Mouse (Mus musculus) urinary bladder, postnatal 14 days (tissue): ENCODE data around the gene A230050P20Rik.
A peak's percentile ranks its signal among the peaks of the same experiment; 100 is the strongest.

ENCODE experiments used
- DNase-seq: peaks from one replicate; pipeline ENCODE4 v3.0.0; 2021; ENCODE audit warnings: low spot score

The A230050P20Rik gene

DNA sequence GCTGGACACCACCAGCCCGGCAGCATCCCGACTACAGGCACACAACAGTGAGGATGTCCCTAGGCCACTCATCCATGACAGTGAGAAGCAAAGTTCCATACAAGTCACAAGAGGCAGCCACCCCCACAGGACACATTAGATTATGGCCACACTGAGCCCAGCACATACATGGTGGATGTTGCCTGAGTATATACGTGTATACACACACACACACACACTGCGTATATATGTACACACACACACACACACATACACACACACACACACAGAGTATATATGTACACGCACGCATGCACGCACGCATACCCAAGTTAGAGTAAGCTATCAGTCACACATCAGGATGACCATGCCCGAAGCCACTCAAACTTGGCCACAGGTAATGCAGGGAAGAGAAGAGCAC, 26.9 kb downstream of the A230050P20Rik start:
- no peak for DNase-seq

DNA sequence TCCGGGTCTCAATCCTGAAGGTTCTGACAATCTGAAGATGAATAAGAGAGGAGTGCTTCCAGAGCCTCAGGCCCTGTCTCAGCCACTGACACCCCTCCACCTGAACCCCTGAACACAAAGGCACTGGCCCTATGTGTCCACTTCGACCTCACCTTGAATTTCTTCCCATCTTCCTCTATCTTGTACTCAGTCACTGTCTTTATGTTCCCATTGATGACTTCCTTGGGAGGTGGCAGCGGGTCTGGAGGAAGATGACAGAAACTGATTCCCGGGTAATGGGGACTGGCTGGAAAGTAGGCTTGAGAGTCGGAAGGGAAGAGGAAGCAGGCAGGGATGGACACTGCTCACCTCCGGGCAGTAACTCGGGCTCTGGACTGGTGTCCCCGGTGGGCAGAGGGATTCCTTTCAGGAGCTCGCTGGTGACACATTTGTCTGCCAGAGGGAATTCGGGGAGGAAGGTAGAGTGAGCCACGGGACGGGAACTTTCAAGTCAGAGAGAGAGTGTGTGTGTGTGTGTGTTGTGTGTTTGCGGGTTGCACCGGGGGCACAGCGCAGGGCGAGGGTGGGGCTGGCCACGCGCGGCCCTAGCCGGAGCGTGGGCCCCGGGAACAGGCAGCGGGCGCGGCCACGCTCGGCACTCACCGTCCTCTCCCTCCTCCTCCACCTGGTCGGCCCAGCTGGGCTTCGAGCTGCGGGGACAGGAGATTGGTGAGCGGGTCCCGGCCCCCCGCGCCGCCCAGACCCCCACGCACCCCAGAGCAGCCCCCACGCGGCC, 29.5 kb downstream of the A230050P20Rik start:
- no peak for DNase-seq

DNA sequence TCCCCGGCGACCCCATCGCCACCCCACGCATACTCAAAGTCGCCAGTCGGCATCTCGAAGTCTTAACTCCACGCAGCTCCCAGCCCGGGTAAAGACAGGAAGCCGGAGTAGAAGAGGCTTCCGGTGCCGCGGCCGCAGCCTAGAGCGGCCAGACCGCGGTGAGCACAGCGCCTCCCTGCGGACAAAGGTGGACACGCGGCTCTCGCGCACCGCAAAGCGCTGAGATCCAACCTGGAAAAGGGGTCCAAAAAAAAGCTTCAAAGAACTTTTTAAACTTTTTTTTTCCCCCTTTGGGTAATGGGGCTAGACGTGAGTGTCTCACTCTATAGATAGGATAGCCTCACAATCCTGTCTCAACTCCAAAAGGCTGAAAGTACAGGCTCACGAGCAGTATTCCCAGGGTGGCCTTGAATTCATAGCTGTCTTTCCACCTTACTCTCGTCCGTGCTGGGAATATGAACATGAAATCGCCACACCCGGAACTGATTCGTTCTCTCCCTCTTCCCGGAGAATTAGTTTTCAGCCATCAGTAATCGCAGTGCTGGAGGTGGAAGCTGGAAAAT, 30.1 kb downstream of the A230050P20Rik start, which contains the start of gene Eif3g:
Eif3g (minus strand) TSS at position 113 of the 563 bp plus-strand sequence.
- peak; percentile 88 for DNase-seq

DNA sequence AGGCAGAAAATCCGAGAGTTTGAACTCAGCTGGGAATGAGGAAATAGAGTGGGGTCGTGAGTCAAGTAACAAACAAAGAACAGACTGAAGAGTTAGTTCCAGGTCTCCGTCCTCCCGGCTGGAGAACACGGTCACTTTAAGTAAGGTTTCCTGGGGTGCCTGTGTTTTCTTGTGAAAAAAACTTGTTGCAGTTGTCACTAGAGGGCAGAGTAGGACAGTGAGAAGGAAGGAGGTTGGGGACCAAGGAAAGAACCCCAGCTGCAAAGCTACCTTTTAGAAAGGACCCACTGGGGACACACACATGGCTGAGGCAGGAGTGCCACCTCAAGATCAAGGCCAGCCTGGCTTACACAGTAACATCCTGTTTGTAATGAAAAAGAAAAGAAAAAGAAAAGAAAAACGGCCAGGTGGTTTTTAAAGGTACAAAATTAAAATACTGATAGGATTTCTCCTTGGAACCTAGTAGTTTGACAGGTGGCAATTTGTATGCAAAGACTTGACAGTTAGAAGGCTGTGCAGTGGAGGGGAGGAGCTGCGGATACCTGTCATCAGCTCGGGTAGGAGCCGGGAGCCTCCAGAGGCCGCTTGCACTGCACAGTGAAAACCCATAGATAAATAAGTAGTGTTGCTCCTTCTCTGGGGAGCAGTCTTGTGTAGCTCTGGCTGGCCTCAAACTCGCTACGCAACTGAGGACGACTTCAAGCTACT, 33.2 kb downstream of the A230050P20Rik start:
- DNase-seq: no peak

DNA sequence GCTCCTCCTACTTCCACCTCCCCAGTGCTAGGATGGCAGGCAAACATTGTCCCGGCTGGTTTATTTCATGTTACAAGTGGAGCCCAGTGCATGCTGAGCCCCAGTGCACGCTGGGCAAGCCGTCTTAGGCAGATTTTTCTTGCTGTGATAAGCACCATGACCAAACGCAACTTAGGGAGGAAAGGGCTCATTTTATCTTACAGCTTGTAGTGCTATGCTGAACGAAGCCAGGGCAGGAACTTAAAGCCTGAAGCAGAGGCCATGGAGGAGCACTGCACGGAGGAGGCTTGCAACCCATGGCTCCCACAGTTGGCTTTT, 33.7 kb downstream of the A230050P20Rik start:
- no peak for DNase-seq

DNA sequence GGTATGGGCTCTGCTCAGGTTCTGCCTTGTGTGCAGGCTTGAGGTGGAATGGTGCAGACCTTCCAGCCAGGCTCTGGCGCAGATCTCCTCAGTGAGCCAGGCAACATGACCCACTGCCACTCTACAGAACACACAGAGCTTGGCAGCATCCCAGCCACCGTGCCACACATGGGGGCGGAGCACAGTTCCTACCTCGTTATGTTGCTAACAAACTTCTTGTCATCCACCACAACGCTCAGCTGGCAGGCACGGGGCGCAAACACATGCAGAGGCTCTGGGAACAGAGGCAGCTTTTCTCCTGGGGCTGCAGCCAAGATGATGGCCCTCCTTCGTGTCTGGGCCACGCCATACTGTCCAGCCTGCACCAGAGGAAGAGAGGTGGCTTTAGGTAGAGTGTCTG, 41.5 kb downstream of the A230050P20Rik start:
- DNase-seq: no peak

DNA sequence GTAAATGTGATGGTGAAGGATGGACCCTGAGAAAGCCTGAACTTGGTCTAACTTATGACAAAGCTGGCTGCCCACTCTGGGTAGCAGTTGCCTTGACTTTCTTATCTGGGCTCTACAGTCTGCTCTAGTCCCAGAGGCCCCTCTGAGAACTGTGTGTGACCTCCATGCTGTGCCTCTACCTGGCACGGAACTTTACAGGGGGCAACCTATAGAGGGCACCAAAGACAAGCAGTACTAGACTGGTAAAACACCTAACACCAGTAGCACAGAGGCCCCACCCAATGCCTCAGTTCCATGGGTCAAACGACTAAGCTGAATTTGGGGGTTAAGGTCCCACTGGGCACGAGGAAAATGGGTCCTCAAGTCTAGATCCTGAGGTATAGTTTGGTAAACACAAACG, 47.7 kb downstream of the A230050P20Rik start:
- DNase-seq: no peak

DNA sequence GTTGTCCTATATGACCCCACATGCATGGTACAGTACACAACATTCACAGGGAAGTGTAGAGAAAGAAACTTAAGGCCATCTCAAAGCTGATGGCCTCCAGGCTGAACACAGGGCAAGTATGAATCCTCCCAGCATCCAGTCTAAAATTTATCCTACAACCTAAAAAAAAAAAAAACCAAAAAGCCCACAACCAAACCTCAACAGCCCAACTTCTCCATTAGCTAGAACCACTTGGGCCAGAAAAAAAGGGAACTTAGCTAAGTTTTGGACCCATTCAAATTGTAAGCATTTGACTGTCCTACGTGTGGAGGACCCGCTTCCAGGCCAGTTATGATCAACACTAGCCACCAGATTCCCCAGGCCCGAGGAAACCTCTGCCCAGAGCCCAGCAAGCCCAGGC, 54.8 kb downstream of the A230050P20Rik start:
- no peak for DNase-seq
